Mouse (Mus musculus) lung, postnatal 10 days (tissue): Measurements from ENCODE around the gene Nek6.
A peak's percentile ranks its signal among the peaks of the same experiment; 100 is the strongest.

Source experiments
- DNase-seq: peaks from one replicate; pipeline ENCODE4 v3.0.0; 2021

Nek6 gene

GRCm38 (mm10) chr2:38510120-38510519 lies 1.3 kb upstream of the Nek6 start:
- no peak for DNase-seq

- DNase-seq = peak; percentile 81
Observed at GRCm38 (mm10) chr2:38512308-38513182, 1.1 kb downstream of the Nek6 start.

- no peak for DNase-seq
Observed at GRCm38 (mm10) chr2:38513183-38513529, 1.7 kb downstream of the Nek6 start.

GRCm38 (mm10) chr2:38514411-38514810 lies 3.0 kb downstream of the Nek6 start:
- DNase-seq = no peak

- DNase-seq = no peak
Observed at GRCm38 (mm10) chr2:38515446-38515845, 4.0 kb downstream of the Nek6 start.

- no peak for DNase-seq
Observed at GRCm38 (mm10) chr2:38516471-38516870, 5.0 kb downstream of the Nek6 start.

GRCm38 (mm10) chr2:38517045-38517444 lies 5.6 kb downstream of the Nek6 start:
- no peak for DNase-seq

GRCm38 (mm10) chr2:38518719-38519118 lies 7.3 kb downstream of the Nek6 start:
- DNase-seq = no peak

- DNase-seq = no peak
Observed at GRCm38 (mm10) chr2:38519934-38520333, 8.5 kb downstream of the Nek6 start.

GRCm38 (mm10) chr2:38521618-38522017 lies 10.2 kb downstream of the Nek6 start:
- DNase-seq = no peak

- peak; percentile 44 for DNase-seq
Observed at GRCm38 (mm10) chr2:38522354-38522753, 10.9 kb downstream of the Nek6 start.

GRCm38 (mm10) chr2:38523781-38524445 lies 12.5 kb downstream of the Nek6 start:
- no peak for DNase-seq

- DNase-seq = no peak
Observed at GRCm38 (mm10) chr2:38525034-38525433, 13.6 kb downstream of the Nek6 start.

- no peak for DNase-seq
Observed at GRCm38 (mm10) chr2:38529582-38530152, 18.2 kb downstream of the Nek6 start.

- DNase-seq = peak; percentile 71
Observed at GRCm38 (mm10) chr2:38530955-38531381, 19.5 kb downstream of the Nek6 start.

- peak; percentile 83 for DNase-seq
Observed at GRCm38 (mm10) chr2:38533322-38533721, 21.9 kb downstream of the Nek6 start.

GRCm38 (mm10) chr2:38533767-38534166 lies 22.3 kb downstream of the Nek6 start:
- DNase-seq = no peak

GRCm38 (mm10) chr2:38534241-38534940 lies 22.9 kb downstream of the Nek6 start:
- no peak for DNase-seq

GRCm38 (mm10) chr2:38535051-38535450 lies 23.6 kb downstream of the Nek6 start:
- DNase-seq = no peak

GRCm38 (mm10) chr2:38535521-38536220 lies 24.2 kb downstream of the Nek6 start:
- peak; percentile 47 for DNase-seq

GRCm38 (mm10) chr2:38536331-38536731 lies 24.9 kb downstream of the Nek6 start:
- peak; percentile 76 for DNase-seq

- DNase-seq = no peak
Observed at GRCm38 (mm10) chr2:38539677-38540076, 28.2 kb downstream of the Nek6 start.

GRCm38 (mm10) chr2:38540666-38541065 lies 29.2 kb downstream of the Nek6 start:
- no peak for DNase-seq
